Mouse (Mus musculus): ENCODE results near the gene Olfr283.
"Not testable (repeated sequence)": the region's sequence is repeated elsewhere in the genome, so short reads cannot be mapped to it uniquely, and the experiment has no call there.

Olfr283 gene

GRCm38 (mm10) chr15:98380846-98381245 is at the start of gene Olfr283:
TSS of gene Olfr283 (minus strand) at chr15:98380946.
- DNase-seq (ENCODE audit: low spot score in 2 of 2): no peak

DNA sequence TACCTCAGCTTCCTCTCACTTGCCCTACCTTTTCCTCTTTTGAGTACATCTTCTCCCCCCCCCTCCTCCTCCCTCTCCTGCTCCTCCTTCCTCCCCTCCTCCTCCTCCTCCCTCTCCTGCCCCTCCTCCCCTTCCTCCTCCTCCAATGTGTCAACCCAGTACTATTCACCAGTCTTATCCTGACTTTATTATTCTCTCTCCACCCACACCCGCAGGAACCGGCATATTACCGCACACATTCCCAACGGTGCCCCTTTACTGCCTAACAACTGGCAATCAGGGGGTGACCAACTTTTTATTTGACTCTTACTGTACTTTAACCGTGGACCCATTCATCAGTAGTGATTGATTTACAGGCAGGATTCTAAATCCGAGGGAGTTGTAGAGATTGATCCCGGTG is 44.4 kb upstream of the Olfr283 start:
- DNase-seq (ENCODE audit: low spot score in 2 of 2): no peak

DNA sequence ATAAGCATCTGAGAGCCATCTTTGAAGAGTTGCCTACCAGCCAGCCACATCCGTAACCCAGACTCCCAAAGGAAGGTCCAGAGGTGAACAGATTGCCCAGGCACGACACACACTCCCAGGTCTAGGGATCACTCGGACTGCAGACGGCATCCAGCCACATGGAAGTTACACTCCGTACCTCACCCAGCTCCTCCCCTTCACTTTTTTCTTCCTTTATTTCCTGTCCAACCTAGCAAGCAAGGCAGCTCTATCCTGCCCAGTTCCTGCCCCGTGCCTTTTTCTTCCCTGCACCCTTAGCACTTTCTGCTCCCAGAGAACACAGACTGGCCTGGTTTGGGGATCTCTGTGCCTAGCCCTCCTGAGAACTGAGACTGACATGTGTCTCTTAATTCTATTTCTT is 44.0 kb upstream of the Olfr283 start:
- DNase-seq (ENCODE audit: low spot score in 2 of 2): no peak

DNA sequence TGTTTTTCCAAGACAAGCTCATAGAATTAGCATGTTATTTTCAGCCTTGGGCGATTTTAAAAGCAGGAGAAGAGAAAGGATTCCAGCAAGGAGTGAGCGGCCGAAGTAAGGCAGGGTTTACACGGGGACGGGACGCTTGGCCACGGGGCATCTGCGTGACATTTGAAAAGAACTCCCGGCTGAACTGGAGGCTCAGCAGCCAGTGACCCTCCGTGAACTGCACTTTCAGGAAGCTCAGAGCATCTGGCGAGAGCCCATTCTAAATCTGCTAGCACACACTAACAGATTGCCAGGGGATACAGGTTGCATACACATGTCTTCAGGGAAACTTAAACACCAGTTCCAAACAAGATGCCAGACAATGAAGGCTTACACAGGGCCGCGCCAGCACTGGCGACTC is 43.6 kb upstream of the Olfr283 start:
- no peak for DNase-seq (ENCODE audit: low spot score in 2 of 2)

- no peak for DNase-seq (ENCODE audit: low spot score in 2 of 2)
Measured at GRCm38 (mm10) chr15:98420897-98421296, 40.2 kb upstream of the Olfr283 start.

DNA sequence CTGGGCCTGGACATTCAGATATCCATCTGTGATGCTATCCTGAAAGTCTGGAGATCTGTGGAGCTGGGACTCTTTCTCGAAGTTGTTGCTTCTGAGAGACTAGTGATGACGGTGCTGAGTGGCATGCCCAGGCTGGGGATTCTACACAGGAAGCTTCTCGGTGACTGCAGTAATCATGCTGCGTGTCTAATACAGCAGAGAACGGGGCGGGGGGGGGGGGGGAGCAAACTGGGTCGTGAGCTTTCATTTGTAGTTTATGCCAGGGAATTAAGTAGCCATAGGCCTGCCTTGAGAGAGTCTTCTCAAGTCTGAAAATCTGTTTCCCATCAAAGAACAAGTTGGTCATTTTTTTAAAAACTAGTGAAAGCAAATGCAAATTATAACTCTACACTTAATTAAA is 37.4 kb upstream of the Olfr283 start:
- no peak for DNase-seq (ENCODE audit: low spot score in 2 of 2)

DNA sequence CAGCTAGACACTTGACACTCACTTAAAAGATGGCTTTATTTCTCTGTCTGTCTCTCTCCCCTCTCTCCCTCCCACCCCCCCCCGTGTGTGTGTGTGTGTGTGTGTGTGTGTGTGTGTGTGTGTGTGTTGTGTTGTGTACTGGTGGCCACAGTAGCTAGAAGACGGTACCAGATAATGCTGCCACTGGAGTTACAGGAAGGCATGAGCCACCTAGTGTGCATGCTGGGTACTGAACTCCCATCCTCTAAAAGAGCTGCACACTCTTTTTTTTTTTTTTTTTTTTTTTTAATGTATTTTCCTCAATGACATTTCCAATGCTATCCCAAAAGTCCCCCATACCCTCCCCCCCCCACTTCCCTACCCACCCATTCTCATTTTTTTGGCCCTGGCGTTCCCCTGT is 36.5 kb upstream of the Olfr283 start:
- DNase-seq (ENCODE audit: low spot score in 2 of 2): not testable (repeated sequence)

- not testable (repeated sequence) for DNase-seq (ENCODE audit: low spot score in 2 of 2)
Measured at GRCm38 (mm10) chr15:98416802-98417201, 36.1 kb upstream of the Olfr283 start.

DNA sequence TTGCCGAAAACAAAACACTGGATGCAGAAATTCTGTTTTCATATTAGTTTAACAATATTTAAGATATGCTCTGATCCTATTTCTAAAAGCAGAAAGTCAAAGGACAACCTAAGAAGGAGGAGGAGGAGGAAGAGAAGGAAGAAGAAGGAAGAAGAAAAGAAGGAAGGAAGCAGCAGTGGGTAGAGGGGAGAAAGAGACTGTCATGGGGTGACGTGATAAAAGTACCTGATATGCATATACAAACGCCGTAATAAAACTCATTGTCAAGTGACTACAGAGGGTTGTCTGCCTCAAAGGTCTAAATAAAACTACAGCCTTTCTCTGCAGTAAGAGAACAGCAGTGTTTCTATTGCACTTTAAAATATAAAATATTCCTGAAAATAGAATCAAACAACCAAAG is 35.2 kb upstream of the Olfr283 start:
- DNase-seq (ENCODE audit: low spot score in 2 of 2): no peak

DNA sequence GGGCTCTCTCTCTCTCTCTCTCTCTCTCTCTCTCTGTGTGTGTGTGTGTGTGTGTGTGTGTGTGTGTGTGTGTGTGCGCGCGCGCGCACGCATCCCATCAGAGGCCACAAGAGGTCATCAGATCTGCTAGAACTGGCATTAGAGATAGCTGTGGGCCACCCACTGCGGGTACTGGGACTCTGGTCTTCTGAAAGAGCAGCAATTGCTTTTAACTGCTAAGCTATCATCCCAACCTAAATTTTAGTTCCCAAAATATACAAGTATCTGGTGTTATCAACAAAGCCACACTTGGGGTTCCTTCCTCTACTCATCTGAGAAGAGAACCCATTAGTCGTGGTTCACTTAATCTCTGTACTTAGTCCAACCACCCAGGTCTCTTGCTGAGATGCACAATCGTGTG is 29.5 kb upstream of the Olfr283 start:
- no peak for DNase-seq (ENCODE audit: low spot score in 2 of 2)

- DNase-seq (ENCODE audit: low spot score in 2 of 2): no peak
Measured at GRCm38 (mm10) chr15:98409635-98410034, 28.9 kb upstream of the Olfr283 start.

DNA sequence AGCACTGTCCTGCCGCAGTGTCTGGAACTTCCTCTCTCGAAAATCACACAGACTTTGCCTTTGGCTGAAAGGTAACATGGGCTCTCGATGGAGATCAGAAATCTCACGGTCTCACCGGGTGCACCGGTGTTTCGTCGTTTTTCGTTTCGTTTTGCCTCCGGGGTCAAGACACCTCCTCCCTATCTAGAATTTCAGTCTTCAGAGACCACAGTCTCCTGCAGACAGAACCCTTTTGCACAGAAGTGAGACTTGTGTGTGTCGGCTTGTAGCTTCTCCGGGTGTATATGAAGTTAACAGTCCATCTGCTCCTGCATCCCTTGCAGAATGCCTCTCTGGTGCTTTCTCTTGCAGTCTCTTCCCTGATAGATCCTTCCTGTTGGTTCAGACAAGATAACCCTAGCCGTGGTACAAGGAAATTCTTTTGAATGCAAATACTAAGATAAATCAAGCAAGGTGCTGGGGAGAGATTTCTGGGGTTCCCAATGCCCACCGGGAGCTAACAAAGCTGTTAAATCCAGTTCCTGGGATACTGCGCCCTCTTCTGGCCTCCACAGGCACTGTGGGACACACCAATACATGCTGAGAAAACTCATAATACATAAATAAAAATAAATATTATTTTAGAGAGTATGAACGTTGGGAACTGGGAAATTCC is 27.8 kb upstream of the Olfr283 start:
- DNase-seq (ENCODE audit: low spot score in 2 of 2): peak; percentile 26 to 46

- no peak for DNase-seq (ENCODE audit: low spot score in 2 of 2)
Measured at GRCm38 (mm10) chr15:98402356-98402755, 21.6 kb upstream of the Olfr283 start.

DNA sequence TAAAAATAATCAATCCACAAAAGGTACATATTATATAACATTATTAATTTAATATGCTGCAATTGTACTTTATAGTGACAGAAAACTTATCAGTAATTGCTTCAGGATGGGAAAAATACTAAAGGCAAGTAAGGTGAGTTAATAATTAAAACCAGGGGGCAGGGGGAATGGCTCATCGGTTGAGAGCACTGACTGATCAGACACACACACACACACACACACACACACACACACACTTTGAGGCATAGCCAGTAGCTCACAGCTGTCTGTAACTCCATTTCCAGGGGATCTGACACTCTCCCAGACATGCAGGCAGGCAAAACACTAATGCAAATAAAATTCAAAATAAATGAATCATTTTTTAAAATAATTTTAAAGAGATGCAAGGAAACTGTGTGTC is 16.4 kb upstream of the Olfr283 start:
- no peak for DNase-seq (ENCODE audit: low spot score in 2 of 2)

DNA sequence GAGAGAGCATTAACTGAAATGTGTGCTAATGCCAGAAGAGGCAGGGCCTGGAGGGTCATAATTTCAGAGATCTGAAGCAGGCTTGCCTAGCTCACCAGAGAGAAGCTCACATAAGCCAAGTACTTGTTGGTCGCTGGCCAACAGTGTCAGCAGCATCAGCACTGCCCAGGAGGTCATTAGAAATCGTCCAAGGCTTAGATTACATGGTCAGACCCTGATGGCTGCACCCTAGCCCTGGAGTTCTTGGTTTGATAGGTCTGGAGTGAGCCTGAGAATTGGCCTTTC is 11.1 kb upstream of the Olfr283 start:
- no peak for DNase-seq (ENCODE audit: low spot score in 2 of 2)

DNA sequence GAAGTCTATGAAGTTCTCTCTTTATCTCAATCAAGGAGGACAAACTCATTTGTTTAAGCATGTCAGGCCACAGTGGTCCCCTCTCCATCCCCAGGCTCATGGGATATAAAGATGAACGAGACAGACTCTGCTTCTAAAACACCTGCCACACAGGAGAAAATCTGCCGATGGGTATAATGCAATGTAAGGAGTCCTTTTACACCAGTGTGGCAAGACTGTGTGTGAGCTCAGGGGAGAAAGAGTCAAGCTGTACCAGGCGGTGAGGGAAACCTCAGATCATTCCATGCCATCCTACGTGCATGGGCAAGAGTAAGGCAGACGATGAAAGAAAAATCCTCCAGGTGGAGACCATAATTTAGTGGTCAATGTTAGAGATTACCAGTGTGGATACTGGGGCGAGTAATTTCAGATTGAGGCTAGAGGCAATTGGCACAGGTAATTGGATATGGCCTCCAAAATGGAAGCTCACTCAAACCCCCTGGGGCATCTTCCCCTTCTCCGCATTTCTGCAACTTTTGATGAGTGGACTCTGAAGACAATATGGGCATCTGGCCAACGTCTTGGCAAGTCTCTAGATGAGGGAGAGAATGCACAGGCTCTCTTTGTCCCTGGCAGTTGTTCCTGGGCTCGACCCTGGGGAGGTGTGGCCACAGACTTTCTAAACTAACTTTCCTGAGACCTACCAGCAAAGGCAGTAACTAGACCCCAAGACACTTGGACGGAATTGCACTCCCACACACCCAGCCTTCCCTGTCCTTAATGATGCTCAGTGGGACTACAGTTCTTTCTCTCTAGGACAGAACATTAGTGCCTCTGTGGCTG is 10.5 kb upstream of the Olfr283 start:
- DNase-seq (ENCODE audit: low spot score in 2 of 2): no peak

DNA sequence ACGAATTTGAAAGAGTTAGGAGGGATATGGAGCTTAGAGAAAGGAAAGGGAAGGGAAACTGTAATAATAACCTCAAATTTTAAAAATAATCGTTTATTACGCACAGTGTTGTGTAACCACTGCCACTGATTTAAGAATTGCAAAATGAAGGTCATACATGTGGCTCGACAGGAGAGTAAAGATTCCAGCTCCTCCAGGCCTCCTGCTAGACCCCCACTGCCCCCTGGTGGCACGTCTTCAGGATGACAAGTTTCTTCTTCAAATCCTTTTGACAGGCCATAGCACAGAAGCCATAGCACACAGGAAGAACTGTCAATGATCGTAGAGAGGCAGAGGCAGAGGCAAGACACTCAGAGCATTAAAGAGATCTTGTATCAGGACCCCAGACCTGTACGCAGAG is 9.1 kb upstream of the Olfr283 start:
- DNase-seq (ENCODE audit: low spot score in 2 of 2): peak; percentile 60 to 71

DNA sequence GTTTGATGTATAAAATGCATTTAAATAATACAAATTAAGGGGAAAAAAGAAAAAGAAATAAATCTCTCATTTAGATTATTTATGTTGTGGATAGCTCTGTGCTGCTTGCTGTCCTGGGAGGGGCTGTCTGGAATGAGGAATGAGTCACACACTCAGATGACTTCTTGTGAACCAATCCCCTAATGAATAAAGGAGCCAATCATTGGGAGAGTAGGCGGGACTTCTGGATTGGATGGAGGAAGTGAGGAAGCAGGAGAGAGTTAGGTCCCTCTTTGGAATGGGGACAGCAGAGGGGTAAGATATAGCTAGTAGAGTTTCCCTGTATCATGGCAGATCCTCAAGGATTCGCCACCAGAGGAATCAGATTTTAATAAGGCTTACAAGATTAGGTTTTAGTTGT is 6.9 kb upstream of the Olfr283 start:
- DNase-seq (ENCODE audit: low spot score in 2 of 2): no peak

- DNase-seq (ENCODE audit: low spot score in 2 of 2): no peak
Measured at GRCm38 (mm10) chr15:98378209-98378608, 2.5 kb downstream of the Olfr283 start.

DNA sequence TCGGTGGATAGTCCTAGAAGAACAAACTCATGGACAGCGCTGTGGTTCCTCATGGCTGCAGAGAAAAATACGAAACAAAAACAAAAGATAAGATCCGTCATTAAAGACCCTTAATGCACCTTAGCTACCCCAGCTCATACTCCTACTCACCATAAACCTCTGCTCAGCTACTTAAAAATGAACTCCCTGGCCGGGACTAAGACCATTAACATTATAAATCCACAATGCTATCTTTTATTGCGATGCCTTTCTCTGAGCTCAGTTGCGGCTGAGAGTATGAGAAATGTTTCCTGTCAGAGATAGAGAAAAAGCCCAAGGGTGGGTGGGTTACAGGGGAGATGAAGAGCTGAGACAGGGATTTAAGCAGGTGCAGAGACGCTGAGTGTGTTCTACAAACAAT is 39.9 kb downstream of the Olfr283 start, which contains the start of gene Olfr284:
Gene Olfr284, minus strand, starts transcription at position 101 of the 400 bp plus-strand sequence.
- DNase-seq (ENCODE audit: low spot score in 2 of 2): no peak

Measured in frontal cortex, postnatal 36 days (tissue).